Mouse (Mus musculus): ENCODE measurements at regions not wholly inside any gene's neighbourhood (a gene's known extent, or its start where the extent isn't known, plus 50 kb on each side); places are given as distances from the start of the nearest gene placed in this dataset.

GRCm38 (mm10) chr12:90469754-90470153 is 268.5 kb downstream of the Dio2 start:
- H3K4me1 ChIP-seq (replicated peaks; ENCODE audit: control insufficient read depth, insufficient read depth) = no peaks in the 10 kb centered on the region
- H3K9ac ChIP-seq (ENCODE audit: low read length) = no peak overlapping the region
- TF ChIP-seq CTCF (IDR thresholded peaks at IDR 0.05; ENCODE audit: low read depth) (no peak), EP300 (optimal IDR thresholded peaks at IDR 0.05) (no peak)
- H3K27me3 ChIP-seq (ENCODE audit: control insufficient read depth, insufficient read depth, low read length) = no peaks in the 10 kb centered on the region
- H3K36me3 ChIP-seq (ENCODE audit: control insufficient read depth, insufficient read depth, low read length) = no peaks in the 10 kb centered on the region
- no peak for ATAC-seq (ENCODE audit: low FRiP score, low TSS enrichment)
- H3K27ac ChIP-seq (replicated peaks) = no peak overlapping the region
- no peak overlapping the region for H3K4me3 ChIP-seq (ENCODE audit: low read depth, low read length)
- H3K4me2 ChIP-seq (replicated peaks; ENCODE audit: low read depth) = no peak overlapping the region
- WGBS = 66% methylated on average over 1 of the region's 1 CpGs
- no peaks in the 10 kb centered on the region for H3K9me3 ChIP-seq (ENCODE audit: control insufficient read depth, low read length)
- no peak for DNase-seq (ENCODE audit: low spot score)

GRCm38 (mm10) chr12:90460121-90460520 is 278.1 kb downstream of the Dio2 start:
- Histone ChIP-seq H3K9me3 (ENCODE audit: control insufficient read depth, low read length) (no peaks in the 10 kb centered on the region), H3K36me3 (ENCODE audit: control insufficient read depth, insufficient read depth, low read length) (no peaks in the 10 kb centered on the region), H3K9ac (ENCODE audit: low read length) (no peak overlapping the region), H3K27ac (replicated peaks) (no peak overlapping the region), H3K4me1 (replicated peaks; ENCODE audit: control insufficient read depth, insufficient read depth) (no peaks in the 10 kb centered on the region), H3K4me3 (ENCODE audit: low read depth, low read length) (no peak overlapping the region), H3K27me3 (ENCODE audit: control insufficient read depth, insufficient read depth, low read length) (no peaks in the 10 kb centered on the region), H3K4me2 (replicated peaks; ENCODE audit: low read depth) (no peak overlapping the region)
- DNase-seq (ENCODE audit: low spot score) (no peak), ATAC-seq (ENCODE audit: low FRiP score, low TSS enrichment) (no peak)
- TF ChIP-seq EP300 (optimal IDR thresholded peaks at IDR 0.05) (no peak), CTCF (IDR thresholded peaks at IDR 0.05; ENCODE audit: low read depth) (no peak)
- WGBS = 55% methylated on average over 2 of the region's 2 CpGs

DNA sequence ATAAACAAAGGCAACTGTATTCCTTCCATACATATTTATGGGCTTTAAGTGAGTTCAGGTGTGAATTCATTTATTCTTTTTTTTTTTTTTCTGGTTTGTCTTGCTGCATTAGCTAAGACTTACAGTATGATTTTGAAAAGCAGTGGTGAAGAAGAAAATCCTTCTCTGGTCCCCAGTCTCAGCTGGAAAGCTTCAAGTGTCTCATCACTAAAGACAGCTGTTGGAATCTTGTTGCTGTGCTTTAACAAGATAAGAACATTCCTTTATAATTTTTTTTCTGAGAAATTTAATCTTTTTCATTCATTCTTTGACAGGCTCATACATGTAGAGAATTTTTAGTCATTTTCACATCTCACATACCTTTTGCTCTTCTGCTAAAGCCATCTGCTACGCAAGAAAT is 297.6 kb downstream of the Dio2 start:
- H3K27ac ChIP-seq (replicated peaks) = no peak overlapping the region
- H3K36me3 ChIP-seq (ENCODE audit: control insufficient read depth, insufficient read depth, low read length) = no peaks in the 10 kb centered on the region
- H3K9me3 ChIP-seq (ENCODE audit: control insufficient read depth, low read length) = no peaks in the 10 kb centered on the region
- ATAC-seq (ENCODE audit: low FRiP score, low TSS enrichment) (no peak), DNase-seq (ENCODE audit: low spot score) (no peak)
- no peak overlapping the region for H3K9ac ChIP-seq (ENCODE audit: low read length)
- H3K27me3 ChIP-seq (ENCODE audit: control insufficient read depth, insufficient read depth, low read length) = no peaks in the 10 kb centered on the region
- 82% methylated on average over 1 of the region's 1 CpGs for WGBS
- no peak overlapping the region for H3K4me2 ChIP-seq (replicated peaks; ENCODE audit: low read depth)
- H3K4me1 ChIP-seq (replicated peaks; ENCODE audit: control insufficient read depth, insufficient read depth) = no peaks in the 10 kb centered on the region
- no peak overlapping the region for H3K4me3 ChIP-seq (ENCODE audit: low read depth, low read length)
- no peak for TF ChIP-seq CTCF (IDR thresholded peaks at IDR 0.05; ENCODE audit: low read depth)
- no peak for TF ChIP-seq EP300 (optimal IDR thresholded peaks at IDR 0.05)

DNA sequence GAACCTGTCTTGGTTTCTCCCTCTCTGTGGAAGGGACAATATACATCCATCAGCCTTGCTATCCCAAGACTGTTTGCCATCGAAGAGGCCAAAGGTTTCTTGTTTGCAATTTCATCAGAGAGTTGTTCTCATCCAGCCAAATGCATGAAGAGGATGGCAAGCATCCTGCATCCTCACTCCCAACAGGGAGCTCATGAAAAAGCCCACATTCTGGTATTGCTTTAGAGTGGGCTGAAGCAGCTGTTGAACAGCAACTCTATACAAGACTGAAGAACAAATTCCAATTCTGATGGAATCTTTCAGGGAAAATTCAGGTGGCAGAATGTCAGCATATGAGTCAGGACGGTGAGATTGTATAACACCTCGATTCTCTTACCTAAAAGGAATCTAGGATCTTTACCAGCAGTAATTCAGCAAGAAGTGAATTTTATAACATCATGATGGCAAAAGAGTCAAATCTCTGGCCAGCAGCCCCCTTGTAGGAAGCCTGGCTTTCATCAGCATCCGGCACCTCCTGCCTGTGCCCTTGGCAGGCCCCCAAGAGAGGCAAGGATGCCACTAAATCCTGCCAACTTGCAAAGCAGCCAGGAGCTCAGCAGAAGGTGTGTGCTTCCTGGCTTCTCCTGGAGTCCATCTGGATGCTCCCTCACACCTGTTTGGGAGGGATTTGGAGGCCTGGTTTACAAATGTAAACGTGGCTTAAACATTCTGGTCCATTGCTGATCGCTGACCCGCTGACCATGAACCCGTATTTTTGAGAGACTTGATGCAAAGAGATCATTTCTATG is 312.8 kb downstream of the Dio2 start:
- Histone ChIP-seq H3K36me3 (ENCODE audit: control insufficient read depth, insufficient read depth, low read length) (no peaks in the 10 kb centered on the region), H3K4me3 (ENCODE audit: low read depth, low read length) (no peak overlapping the region), H3K4me1 (replicated peaks; ENCODE audit: control insufficient read depth, insufficient read depth) (no peaks in the 10 kb centered on the region), H3K9me3 (ENCODE audit: control insufficient read depth, low read length) (no peaks in the 10 kb centered on the region), H3K9ac (ENCODE audit: low read length) (no peak overlapping the region), H3K4me2 (replicated peaks; ENCODE audit: low read depth) (no peak overlapping the region), H3K27ac (replicated peaks) (no peak overlapping the region), H3K27me3 (ENCODE audit: control insufficient read depth, insufficient read depth, low read length) (no peaks in the 10 kb centered on the region)
- DNase-seq (ENCODE audit: low spot score) (no peak), ATAC-seq (ENCODE audit: low FRiP score, low TSS enrichment) (no peak)
- WGBS = 61% methylated on average over 8 of the region's 8 CpGs
- TF ChIP-seq EP300 (optimal IDR thresholded peaks at IDR 0.05) = no peak
- TF ChIP-seq CTCF (IDR thresholded peaks at IDR 0.05; ENCODE audit: low read depth) = no peak

GRCm38 (mm10) chr12:90417590-90418221 is 320.5 kb downstream of the Dio2 start:
- Histone ChIP-seq H3K27ac (replicated peaks) (no peak overlapping the region), H3K36me3 (ENCODE audit: control insufficient read depth, insufficient read depth, low read length) (no peaks in the 10 kb centered on the region), H3K27me3 (ENCODE audit: control insufficient read depth, insufficient read depth, low read length) (no peaks in the 10 kb centered on the region), H3K4me1 (replicated peaks; ENCODE audit: control insufficient read depth, insufficient read depth) (no peaks in the 10 kb centered on the region), H3K4me2 (replicated peaks; ENCODE audit: low read depth) (no peak overlapping the region), H3K4me3 (ENCODE audit: low read depth, low read length) (no peak overlapping the region), H3K9ac (ENCODE audit: low read length) (no peak overlapping the region), H3K9me3 (ENCODE audit: control insufficient read depth, low read length) (no peaks in the 10 kb centered on the region)
- DNase-seq (ENCODE audit: low spot score) (no peak), ATAC-seq (ENCODE audit: low FRiP score, low TSS enrichment) (no peak)
- TF ChIP-seq CTCF (IDR thresholded peaks at IDR 0.05; ENCODE audit: low read depth) (no peak), EP300 (optimal IDR thresholded peaks at IDR 0.05) (no peak)
- WGBS = 46% methylated on average over 2 of the region's 2 CpGs

GRCm38 (mm10) chr12:90408716-90409115 is 329.5 kb downstream of the Dio2 start:
- WGBS = 55% methylated on average over 3 of the region's 3 CpGs
- no peak for ATAC-seq (ENCODE audit: low FRiP score, low TSS enrichment)

More at GRCm38 (mm10) chr12:90408716-90409115, 329.5 kb downstream of the Dio2 start:
- no peak overlapping the region for H3K4me2 ChIP-seq (replicated peaks; ENCODE audit: low read depth)
- no peak overlapping the region for H3K4me3 ChIP-seq (ENCODE audit: low read depth, low read length)
- no peak overlapping the region for H3K9ac ChIP-seq (ENCODE audit: low read length)
- DNase-seq (ENCODE audit: low spot score) = no peak
- H3K4me1 ChIP-seq (replicated peaks; ENCODE audit: control insufficient read depth, insufficient read depth) = no peaks in the 10 kb centered on the region
- H3K9me3 ChIP-seq (ENCODE audit: control insufficient read depth, low read length) = no peaks in the 10 kb centered on the region
- no peak overlapping the region for H3K27ac ChIP-seq (replicated peaks)
- no peaks in the 10 kb centered on the region for H3K27me3 ChIP-seq (ENCODE audit: control insufficient read depth, insufficient read depth, low read length)
- TF ChIP-seq CTCF (IDR thresholded peaks at IDR 0.05; ENCODE audit: low read depth) (no peak), EP300 (optimal IDR thresholded peaks at IDR 0.05) (no peak)
- no peaks in the 10 kb centered on the region for H3K36me3 ChIP-seq (ENCODE audit: control insufficient read depth, insufficient read depth, low read length)

Measured in stomach, postnatal 0 days (tissue).